ENCODE assay signal across 14 mouse cellular contexts in the genomic region with DNA sequence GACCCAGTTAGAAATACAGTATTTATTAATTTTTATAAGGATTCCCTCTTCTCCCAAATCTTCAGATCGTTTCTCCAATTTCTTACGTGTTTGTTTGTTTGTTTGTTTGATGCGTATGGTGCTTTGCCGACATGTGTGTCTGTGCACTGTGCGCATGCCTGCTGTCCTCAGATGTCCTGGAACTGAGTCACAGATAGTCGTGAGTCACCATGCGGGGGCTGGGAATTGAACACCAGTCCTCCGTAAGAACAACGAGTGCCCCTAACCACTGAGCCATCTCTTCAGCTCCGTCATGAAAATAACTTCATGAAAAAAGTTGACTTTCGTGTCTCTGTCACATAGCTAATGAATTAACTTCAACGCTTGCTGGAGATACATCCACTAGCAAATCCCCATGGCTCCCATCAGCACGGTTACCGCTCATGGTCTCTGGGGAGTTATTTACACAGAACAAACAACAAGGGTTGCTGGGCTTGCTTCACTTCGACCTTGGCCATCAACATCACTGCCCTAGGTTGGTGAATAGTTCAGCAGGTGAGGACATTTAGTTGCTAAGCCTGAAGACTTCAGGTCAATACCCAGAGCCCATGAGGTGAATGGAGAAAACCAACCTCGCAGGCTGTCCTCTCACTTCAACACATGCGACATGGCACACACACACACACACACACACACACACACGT.
"Had no signal": no experiment of that assay in that cellular context is flagged by ENCODE, and none has a peak within 500 bp of the region (broad histone marks: within the 10 kb centered on the region; RNA-seq: fewer than 3 reads in every experiment).

No protein-coding gene starts in this region.

- H3K36me3 ChIP-seq: limb, embryonic 10.5 days; midbrain, embryonic 12.5 days; neural tube, embryonic 13.5 days had no signal

- H3K9me3 ChIP-seq: limb, embryonic 10.5 days; midbrain, embryonic 12.5 days; neural tube, embryonic 13.5 days had no signal

- H3K4me1 ChIP-seq: midbrain, embryonic 12.5 days had no signal

- H3K4me3 ChIP-seq: left cerebral cortex, adult 2 months; limb, embryonic 10.5 days; midbrain, embryonic 12.5 days; neural tube, embryonic 13.5 days had no signal

- H3K9ac ChIP-seq: lung, embryonic 14.5 days; midbrain, embryonic 12.5 days; neural tube, embryonic 13.5 days had no signal

- DNase-seq: kidney, adult 8-10 months; kidney, postnatal 25 days; lung, embryonic 14.5 days; lung, postnatal 14 days; retina, postnatal 1 day; right cerebral cortex, postnatal 25 days; thymus, postnatal 36 days had no signal

- ATAC-seq: intestine, postnatal 0 days; midbrain, embryonic 16.5 days had no signal

- H3K27me3 ChIP-seq: neural tube, embryonic 13.5 days had no signal

- H3K4me2 ChIP-seq: lung, embryonic 14.5 days; midbrain, embryonic 12.5 days; neural tube, embryonic 13.5 days had no signal

- H3K27ac ChIP-seq: left cerebral cortex, adult 2 months; midbrain, embryonic 12.5 days; neural tube, embryonic 13.5 days; stomach, postnatal 0 days had no signal
